ENCODE assay signal across 14 mouse cellular contexts in the genomic region with DNA sequence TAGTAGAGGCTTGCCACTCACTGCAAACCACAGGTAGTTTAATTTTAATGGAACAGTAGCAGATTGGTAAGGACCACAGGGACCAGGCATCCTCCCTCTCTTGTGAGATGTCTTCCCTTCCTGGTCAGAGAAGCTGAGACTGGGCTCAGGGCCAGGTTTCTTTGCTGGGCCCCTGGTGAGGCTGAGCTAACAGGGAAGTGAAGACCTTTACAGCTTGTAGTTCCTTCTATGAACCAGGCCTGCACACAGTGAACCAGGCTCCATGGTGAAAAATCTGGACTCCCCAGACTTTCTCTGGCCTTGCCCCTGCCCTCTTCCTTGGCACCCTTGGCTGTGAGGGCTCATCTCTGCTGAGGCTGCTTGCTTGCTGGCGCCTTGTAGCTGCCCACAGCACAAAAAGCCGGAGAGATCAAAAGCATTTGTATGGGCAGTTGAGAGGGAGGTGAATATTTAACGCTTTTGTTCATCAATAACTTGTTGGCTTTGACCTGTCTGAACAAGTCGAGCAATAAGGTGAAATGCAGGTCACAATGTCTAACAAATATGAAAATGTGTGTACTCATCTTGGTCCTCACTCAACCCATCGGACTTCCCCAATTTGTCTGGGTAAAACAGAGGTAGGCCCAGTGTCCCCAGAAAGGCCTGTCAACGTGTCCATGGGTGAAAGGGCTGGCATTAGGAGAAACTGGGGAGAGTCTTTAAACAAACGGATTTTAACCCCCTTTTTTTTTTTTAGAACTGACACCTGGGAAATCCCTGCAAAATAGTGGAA. TPM values are rescaled to one million over a fixed set of nuclear protein-coding genes. Genes with fewer than 3 reads are reported as not detected.
DNase-seq lines count a peak whose midpoint lies in the region; ATAC-seq lines count a peak whose summit lies in the region.
"Had no signal": no experiment of that assay in that cellular context is flagged by ENCODE, and none has a peak within 500 bp of the region (broad histone marks: within the 10 kb centered on the region; RNA-seq: fewer than 3 reads in every experiment).

No protein-coding gene starts in this region.

- H3K36me3 ChIP-seq in liver, embryonic 11.5 days (ENCODE audit: control insufficient read depth, insufficient read depth, low read length): no peaks in the 10 kb centered on the region
- H3K36me3 ChIP-seq in hindbrain, embryonic 12.5 days: no peaks in the 10 kb centered on the region
- peaks cover 19% of the 10 kb centered on the region for H3K36me3 ChIP-seq in kidney, embryonic 14.5 days (ENCODE audit: control insufficient read depth, insufficient read depth, low read length)
- H3K36me3 ChIP-seq in neural tube, embryonic 11.5 days (ENCODE audit: control insufficient read depth, insufficient read depth, low read length): peaks cover 2% of the 10 kb centered on the region; the same call in 1 of the 2 replicates
- H3K36me3 ChIP-seq: limb, embryonic 15.5 days had no signal

- no peak overlapping the region for H3K4me3 ChIP-seq in liver, embryonic 11.5 days (ENCODE audit: low read depth, low read length)
- H3K4me3 ChIP-seq in hindbrain, embryonic 12.5 days: peak overlapping the region; percentile 16
- H3K4me3 ChIP-seq in kidney, embryonic 14.5 days (ENCODE audit: low read length): peak overlapping the region; percentile 27
- peak overlapping the region; percentile 66 for H3K4me3 ChIP-seq in neural tube, embryonic 11.5 days (ENCODE audit: low read depth, low read length)
- H3K4me3 ChIP-seq: limb, embryonic 15.5 days had no signal

- WGBS in liver, embryonic 11.5 days: 38% methylated on average over 7 of the region's 7 CpGs
- 9% methylated on average over 7 of the region's 7 CpGs for WGBS in hindbrain, embryonic 12.5 days
- WGBS in kidney, embryonic 14.5 days: 36% methylated on average over 7 of the region's 7 CpGs
- 8% methylated on average over 7 of the region's 7 CpGs for WGBS in neural tube, embryonic 11.5 days

- no peak overlapping the region for H3K27ac ChIP-seq in liver, embryonic 11.5 days (ENCODE audit: low read depth, low read length)
- H3K27ac ChIP-seq in hindbrain, embryonic 12.5 days: peak overlapping the region; percentile 52
- H3K27ac ChIP-seq in kidney, embryonic 14.5 days (ENCODE audit: low read depth, low read length): peak overlapping the region; percentile 80
- peak overlapping the region; percentile 99 for H3K27ac ChIP-seq in neural tube, embryonic 11.5 days (ENCODE audit: low read depth, low read length)
- H3K27ac ChIP-seq: limb, embryonic 15.5 days had no signal

- peak; percentile 31 for DNase-seq in liver, embryonic 11.5 days (ENCODE audit: low spot score)
- DNase-seq in liver: no peak
- peak; percentile 52 for DNase-seq in neural tube, embryonic 11.5 days (ENCODE audit: low spot score)
- no peak for DNase-seq in right cerebral cortex, postnatal 14 days
- no peak for DNase-seq in heart, adult 8-10 months (ENCODE audit: low spot score)
- no peak for DNase-seq in adrenal gland, postnatal 25 days
- DNase-seq: lung, postnatal 36 days; thymus, adult 18-20 months had no signal

- H3K9ac ChIP-seq in liver, embryonic 11.5 days (ENCODE audit: low read depth, low read length): no peak overlapping the region
- H3K9ac ChIP-seq in hindbrain, embryonic 12.5 days: peak overlapping the region; percentile 53
- peak overlapping the region; percentile 50 for H3K9ac ChIP-seq in kidney, embryonic 14.5 days (ENCODE audit: low read depth, low read length)
- peak overlapping the region; percentile 95 for H3K9ac ChIP-seq in neural tube, embryonic 11.5 days (ENCODE audit: low read length)
- H3K9ac ChIP-seq: limb, embryonic 15.5 days had no signal

- no peaks in the 10 kb centered on the region for H3K9me3 ChIP-seq in liver, embryonic 11.5 days (ENCODE audit: control insufficient read depth, low read length)
- no peaks in the 10 kb centered on the region for H3K9me3 ChIP-seq in hindbrain, embryonic 12.5 days (replicated peaks)
- no peaks in the 10 kb centered on the region for H3K9me3 ChIP-seq in kidney, embryonic 14.5 days (ENCODE audit: control insufficient read depth, low read length)
- no peaks in the 10 kb centered on the region for H3K9me3 ChIP-seq in neural tube, embryonic 11.5 days (ENCODE audit: control insufficient read depth, low read length)
- H3K9me3 ChIP-seq: limb, embryonic 15.5 days had no signal

- 0 out of 2 replicates have a peak, but pooled peaks cover 2% of the 10 kb centered on the region for H3K4me1 ChIP-seq in liver, embryonic 11.5 days (replicated peaks; ENCODE audit: control insufficient read depth, insufficient read depth, low read length)
- H3K4me1 ChIP-seq in hindbrain, embryonic 12.5 days: no peaks in the 10 kb centered on the region
- peaks cover 88% of the 10 kb centered on the region for H3K4me1 ChIP-seq in kidney, embryonic 14.5 days (ENCODE audit: control insufficient read depth, insufficient read depth, low read length)
- H3K4me1 ChIP-seq in neural tube, embryonic 11.5 days (ENCODE audit: control insufficient read depth, insufficient read depth, low read length): peaks cover 61% of the 10 kb centered on the region

- H3K27me3 ChIP-seq in liver, embryonic 11.5 days (replicated peaks; ENCODE audit: control insufficient read depth, insufficient read depth, low read length): peaks cover 100% of the 10 kb centered on the region
- peaks cover 99% of the 10 kb centered on the region for H3K27me3 ChIP-seq in hindbrain, embryonic 12.5 days
- H3K27me3 ChIP-seq in kidney, embryonic 14.5 days (ENCODE audit: control insufficient read depth, insufficient read depth, low read length): no peaks in the 10 kb centered on the region
- no peaks in the 10 kb centered on the region for H3K27me3 ChIP-seq in neural tube, embryonic 11.5 days (ENCODE audit: control insufficient read depth, insufficient read depth, low read length)

- no peak overlapping the region for H3K4me2 ChIP-seq in liver, embryonic 11.5 days
- H3K4me2 ChIP-seq in hindbrain, embryonic 12.5 days (replicated peaks): peak overlapping the region; percentile 49
- peak overlapping the region; percentile 68 for H3K4me2 ChIP-seq in kidney, embryonic 14.5 days (replicated peaks; ENCODE audit: low read depth, low read length)
- H3K4me2 ChIP-seq in neural tube, embryonic 11.5 days (ENCODE audit: low read depth): peak overlapping the region; percentile 89
- H3K4me2 ChIP-seq: limb, embryonic 15.5 days had no signal

- no peak for ATAC-seq in liver, embryonic 11.5 days (replicated peaks; ENCODE audit: low FRiP score)
- ATAC-seq in hindbrain, embryonic 12.5 days (ENCODE audit: low FRiP score): no peak
- ATAC-seq in kidney, embryonic 14.5 days (ENCODE audit: low FRiP score, low TSS enrichment): no peak
- no peak for ATAC-seq in neural tube, embryonic 11.5 days (ENCODE audit: insufficient read depth, low FRiP score, low TSS enrichment)
- ATAC-seq: midbrain, embryonic 16.5 days had no signal

RNA-seq across cellular contexts. Expression of gene Gm28230, which starts 2.1 kb away (rescaled TPM):
- not detected in 2 replicates for polyA plus RNA-seq in liver, embryonic 11.5 days (2014; fragmentation: Nextera tagmentation; extraction: Ambion mirVana)
- 0.66 and 1.1 TPM in 2 replicates for polyA plus RNA-seq in hindbrain, embryonic 12.5 days (2016; fragmentation: Nextera tagmentation; extraction: Ambion mirVana)
- polyA plus RNA-seq in kidney, embryonic 14.5 days (2014; fragmentation: Nextera tagmentation; extraction: Ambion mirVana): 2.3 and 4.0 TPM in 2 replicates
- polyA plus RNA-seq in neural tube, embryonic 11.5 days (2014; fragmentation: Nextera tagmentation; extraction: Ambion mirVana): 3.9 and 5.5 TPM in 2 replicates
- not detected for total RNA-seq in heart, adult 8-10 months (2022)
- total RNA-seq in adrenal gland, postnatal 25 days (2021): 3.3 and 3.6 TPM in 2 replicates
- total RNA-seq: layer of hippocampus, postnatal 14 days had no signal
- polyA plus RNA-seq: midbrain, embryonic 16.5 days; spleen, adult 2 months had no signal

RNA-seq across cellular contexts. Expression of gene Hoxd4, which starts 12.7 kb away (rescaled TPM):
- polyA plus RNA-seq in liver, embryonic 11.5 days (2014; fragmentation: Nextera tagmentation; extraction: Ambion mirVana): 0.14 and 0.18 TPM in 2 replicates
- polyA plus RNA-seq in hindbrain, embryonic 12.5 days (2016; fragmentation: Nextera tagmentation; extraction: Ambion mirVana): 3.6 and 4.6 TPM in 2 replicates
- polyA plus RNA-seq in kidney, embryonic 14.5 days (2014; fragmentation: Nextera tagmentation; extraction: Ambion mirVana): 6.3 and 18.7 TPM in 2 replicates
- 9.2 and 11.2 TPM in 2 replicates for polyA plus RNA-seq in neural tube, embryonic 11.5 days (2014; fragmentation: Nextera tagmentation; extraction: Ambion mirVana)
- total RNA-seq in heart, adult 8-10 months (2022): under 1 TPM; 0.32 to 0.79 (median 0.38) TPM
- 27.8 and 34.1 TPM in 2 replicates for total RNA-seq in adrenal gland, postnatal 25 days (2021)
- total RNA-seq: layer of hippocampus, postnatal 14 days had no signal
- polyA plus RNA-seq: midbrain, embryonic 16.5 days had no signal

RNA-seq across cellular contexts. Expression of gene Hoxd3, which starts 12.7 kb away (rescaled TPM):
- polyA plus RNA-seq in liver, embryonic 11.5 days (2014; fragmentation: Nextera tagmentation; extraction: Ambion mirVana): 0.47 and 0.87 TPM in 2 replicates
- polyA plus RNA-seq in hindbrain, embryonic 12.5 days (2016; fragmentation: Nextera tagmentation; extraction: Ambion mirVana): 69.6 and 83.5 TPM in 2 replicates
- 12.3 and 12.6 TPM in 2 replicates for polyA plus RNA-seq in kidney, embryonic 14.5 days (2014; fragmentation: Nextera tagmentation; extraction: Ambion mirVana)
- 52.7 and 55.0 TPM in 2 replicates for polyA plus RNA-seq in neural tube, embryonic 11.5 days (2014; fragmentation: Nextera tagmentation; extraction: Ambion mirVana)
- under 1 TPM in 1 of 4 experiments, not detected in 3; 0.16 TPM for total RNA-seq in heart, adult 8-10 months (2022)
- 0.73 and 2.6 TPM in 2 replicates for total RNA-seq in adrenal gland, postnatal 25 days (2021)
- total RNA-seq: layer of hippocampus, postnatal 14 days had no signal
- polyA plus RNA-seq: midbrain, embryonic 16.5 days; spleen, adult 2 months had no signal

RNA-seq across cellular contexts. Expression of gene Hoxd8, which starts 20.0 kb away (rescaled TPM):
- 0.82 and 1.2 TPM in 2 replicates for polyA plus RNA-seq in liver, embryonic 11.5 days (2014; fragmentation: Nextera tagmentation; extraction: Ambion mirVana)
- 0.14 and 0.46 TPM in 2 replicates for polyA plus RNA-seq in hindbrain, embryonic 12.5 days (2016; fragmentation: Nextera tagmentation; extraction: Ambion mirVana)
- 45.0 and 45.2 TPM in 2 replicates for polyA plus RNA-seq in kidney, embryonic 14.5 days (2014; fragmentation: Nextera tagmentation; extraction: Ambion mirVana)
- 21.3 and 23.1 TPM in 2 replicates for polyA plus RNA-seq in neural tube, embryonic 11.5 days (2014; fragmentation: Nextera tagmentation; extraction: Ambion mirVana)
- total RNA-seq in heart, adult 8-10 months (2022): 1 to 10 TPM in 1 of 4 experiments, under 1 TPM in 3; 0.53 to 1.5 (median 0.76) TPM
- total RNA-seq in adrenal gland, postnatal 25 days (2021): 27.2 and 33.9 TPM in 2 replicates
- total RNA-seq: layer of hippocampus, postnatal 14 days had no signal
- polyA plus RNA-seq: midbrain, embryonic 16.5 days had no signal

RNA-seq across cellular contexts. Expression of gene Hoxd9, which starts 26.9 kb away (rescaled TPM):
- 0.10 and 0.22 TPM in 2 replicates for polyA plus RNA-seq in liver, embryonic 11.5 days (2014; fragmentation: Nextera tagmentation; extraction: Ambion mirVana)
- 0.10 TPM in 1 of 2 replicates, not detected in the other for polyA plus RNA-seq in hindbrain, embryonic 12.5 days (2016; fragmentation: Nextera tagmentation; extraction: Ambion mirVana)
- 36.2 and 47.9 TPM in 2 replicates for polyA plus RNA-seq in kidney, embryonic 14.5 days (2014; fragmentation: Nextera tagmentation; extraction: Ambion mirVana)
- polyA plus RNA-seq in neural tube, embryonic 11.5 days (2014; fragmentation: Nextera tagmentation; extraction: Ambion mirVana): 14.3 and 17.3 TPM in 2 replicates
- total RNA-seq in heart, adult 8-10 months (2022): under 1 TPM; 0.22 to 0.49 (median 0.48) TPM
- 3.7 and 5.2 TPM in 2 replicates for total RNA-seq in adrenal gland, postnatal 25 days (2021)
- total RNA-seq: layer of hippocampus, postnatal 14 days had no signal
- polyA plus RNA-seq: midbrain, embryonic 16.5 days had no signal

Comparison
In these comparisons a context has a peak if more than half of its experiments do, and no peak if none do; other contexts are left out.
1. DNase-seq: peak in liver, embryonic 11.5 days (single experiment) and neural tube, embryonic 11.5 days (single experiment); none in liver (single experiment), right cerebral cortex, postnatal 14 days (single experiment), heart, adult 8-10 months (single experiment) and adrenal gland, postnatal 25 days (single experiment).